Mouse (Mus musculus) frontal cortex, postnatal 36 days (tissue): Measurements from ENCODE around the gene Tnrc6b.

Experiments used
- DNase-seq, 2 experiments: peaks; one replicate each; pipeline ENCODE4 v3.0.0; 2022; ENCODE audit warnings: low spot score in 2 of 2

Gene Tnrc6b

GRCm38 (mm10) chr15:80710608-80711363 is at the start of gene Tnrc6b:
TSS of gene Tnrc6b (plus strand) at chr15:80711313.
- DNase-seq = peak; percentile 98 to 99

- no peak for DNase-seq
Observed at GRCm38 (mm10) chr15:80664444-80664843, 46.7 kb upstream of the Tnrc6b start.

GRCm38 (mm10) chr15:80671295-80672252 is 39.5 kb upstream of the Tnrc6b start, which contains the start of gene Fam83f:
TSS of gene Fam83f (plus strand) at chr15:80671847.
- no peak for DNase-seq

GRCm38 (mm10) chr15:80672810-80673209 is 38.3 kb upstream of the Tnrc6b start:
- DNase-seq = peak in 1 of 2 experiments; percentile 66

- DNase-seq = no peak
Observed at GRCm38 (mm10) chr15:80673337-80674095, 37.6 kb upstream of the Tnrc6b start.

GRCm38 (mm10) chr15:80674700-80675099 is 36.4 kb upstream of the Tnrc6b start:
- DNase-seq = no peak

GRCm38 (mm10) chr15:80679515-80680215 is 31.4 kb upstream of the Tnrc6b start:
- peak; percentile 38 to 51 for DNase-seq

GRCm38 (mm10) chr15:80680347-80681030 is 30.6 kb upstream of the Tnrc6b start:
- no peak for DNase-seq

- no peak for DNase-seq
Observed at GRCm38 (mm10) chr15:80681466-80681881, 29.6 kb upstream of the Tnrc6b start.

- no peak for DNase-seq
Observed at GRCm38 (mm10) chr15:80682343-80682742, 28.8 kb upstream of the Tnrc6b start.

- no peak for DNase-seq
Observed at GRCm38 (mm10) chr15:80683151-80683550, 28.0 kb upstream of the Tnrc6b start.

GRCm38 (mm10) chr15:80683990-80684389 is 27.1 kb upstream of the Tnrc6b start:
- peak in 1 of 2 experiments; percentile 23 for DNase-seq

GRCm38 (mm10) chr15:80684786-80685602 is 26.1 kb upstream of the Tnrc6b start:
- no peak for DNase-seq

- no peak for DNase-seq
Observed at GRCm38 (mm10) chr15:80685603-80685895, 25.6 kb upstream of the Tnrc6b start.

- DNase-seq = no peak
Observed at GRCm38 (mm10) chr15:80688536-80688935, 22.6 kb upstream of the Tnrc6b start.

GRCm38 (mm10) chr15:80693492-80693891 is 17.6 kb upstream of the Tnrc6b start:
- DNase-seq = no peak

GRCm38 (mm10) chr15:80694125-80694910 is 16.8 kb upstream of the Tnrc6b start:
- DNase-seq = peak; percentile 75 to 86

GRCm38 (mm10) chr15:80697564-80697963 is 13.5 kb upstream of the Tnrc6b start:
- no peak for DNase-seq
